Mouse (Mus musculus): Measurements from ENCODE around the gene Lnx1. TPM values are rescaled to one million over a fixed set of nuclear protein-coding genes. Genes with fewer than 3 reads are reported as not detected.

Lnx1 gene
- total RNA-seq (2014; rRNA removed): 32.0 and 35.5 TPM in 2 replicates
- 17.8 and 19.1 TPM in 2 replicates for polyA plus RNA-seq (2015; fragmentation: Nextera tagmentation; extraction: Ambion mirVana)

DNA sequence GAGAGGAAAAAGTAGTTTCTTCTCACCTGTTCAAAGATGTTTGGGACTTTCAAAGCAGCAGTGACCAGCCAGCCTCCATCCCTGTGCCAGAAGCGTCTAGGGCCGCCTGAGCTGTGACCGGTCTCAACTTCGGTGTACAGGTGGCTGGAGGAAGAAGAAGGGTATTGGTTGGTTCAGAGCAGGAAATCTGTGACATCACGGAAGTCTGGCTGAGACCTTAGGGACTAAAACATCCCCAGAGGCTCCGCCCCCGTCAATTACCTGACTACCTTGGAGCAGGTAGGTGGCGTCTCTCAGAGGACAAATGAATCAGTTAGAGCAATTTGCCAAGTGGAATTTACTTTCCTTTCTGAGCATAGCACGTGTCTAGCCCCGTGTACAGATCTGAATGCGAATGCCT lies at the start of gene Lnx1:
Lnx1 (minus strand) TSS at position 147 of the 400 bp plus-strand sequence.
- H3K4me2 ChIP-seq (ENCODE audit: low read depth, low read length): peak within 1 kb of the TSS; percentile 58; the same call in 1 of the 2 replicates
- no peak for ATAC-seq
- no peak within 1 kb of the TSS for H3K27ac ChIP-seq
- H3K9me3 ChIP-seq (ENCODE audit: low read length): no peaks in the 10 kb centered on the region
- H3K4me3 ChIP-seq (ENCODE audit: low read length): no peak within 1 kb of the TSS
- no peaks in the 10 kb centered on the region for H3K27me3 ChIP-seq (ENCODE audit: insufficient read depth, low read length)
- DNase-seq (ENCODE audit: low spot score): no peak
- no peak for TF ChIP-seq CTCF (IDR thresholded peaks at IDR 0.05; ENCODE audit: low read depth)
- H3K4me1 ChIP-seq (ENCODE audit: insufficient read depth, low read length): 0 out of 2 replicates have a peak, but pooled peaks cover 6% of the 10 kb centered on the region
- 67% methylated on average over 11 of the region's 11 CpGs for WGBS
- H3K36me3 ChIP-seq (ENCODE audit: insufficient read depth, low read length): no peaks in the 10 kb centered on the region
- no peak within 1 kb of the TSS for H3K9ac ChIP-seq (replicated peaks; ENCODE audit: low read length)

DNA sequence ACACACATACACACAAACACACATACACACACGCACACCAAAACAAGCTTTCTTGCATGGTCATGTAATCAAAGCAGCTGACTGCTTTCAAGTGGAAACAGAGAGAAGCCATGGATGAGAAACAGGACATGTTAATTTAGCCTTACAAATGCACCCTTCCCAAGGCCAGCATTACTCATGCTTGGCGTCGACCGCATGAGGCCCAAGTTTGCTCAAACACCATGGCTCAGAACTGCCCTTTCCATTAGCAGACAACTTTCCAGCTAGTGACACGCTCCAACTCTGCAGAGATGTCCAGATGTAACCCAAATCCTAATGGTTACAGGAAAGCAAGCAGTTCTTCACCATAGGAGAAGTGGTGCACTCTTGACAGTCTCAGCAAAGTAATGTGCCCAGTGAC lies 47.8 kb upstream of the Lnx1 start:
- no peak overlapping the region for H3K4me3 ChIP-seq (ENCODE audit: low read length)
- H3K36me3 ChIP-seq (ENCODE audit: insufficient read depth, low read length): no peaks in the 10 kb centered on the region
- no peak for ATAC-seq
- no peak overlapping the region for H3K27ac ChIP-seq
- TF ChIP-seq CTCF (IDR thresholded peaks at IDR 0.05; ENCODE audit: low read depth): no peak
- WGBS: 92% methylated on average over 5 of the region's 5 CpGs
- H3K9ac ChIP-seq (replicated peaks; ENCODE audit: low read length): no peak overlapping the region
- no peak overlapping the region for H3K4me2 ChIP-seq (ENCODE audit: low read depth, low read length)
- H3K27me3 ChIP-seq (ENCODE audit: insufficient read depth, low read length): no peaks in the 10 kb centered on the region
- no peak for DNase-seq (ENCODE audit: low spot score)
- H3K9me3 ChIP-seq (ENCODE audit: low read length): no peaks in the 10 kb centered on the region
- H3K4me1 ChIP-seq (ENCODE audit: insufficient read depth, low read length): no peaks in the 10 kb centered on the region

DNA sequence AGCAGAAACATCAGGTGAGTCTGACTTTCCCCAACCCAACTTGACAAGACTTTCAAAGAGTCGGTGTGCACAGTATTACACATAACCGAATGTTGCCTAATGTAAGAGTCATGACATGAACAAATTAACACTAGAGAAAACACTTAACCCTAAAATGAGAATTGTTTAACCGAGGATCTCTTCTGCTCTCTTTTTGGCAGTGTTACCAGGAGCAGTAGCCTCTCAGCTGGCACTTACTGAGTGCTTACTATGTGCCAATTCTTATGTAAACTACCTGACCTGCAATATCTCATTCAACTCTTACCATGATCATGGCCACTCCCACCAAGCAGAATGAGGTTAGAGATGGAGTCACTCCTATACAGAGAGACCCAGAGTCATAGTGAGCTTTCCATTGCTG lies 44.8 kb upstream of the Lnx1 start:
- DNase-seq (ENCODE audit: low spot score) (no peak), ATAC-seq (no peak)
- no peak overlapping the region for H3K4me3 ChIP-seq (ENCODE audit: low read length)
- TF ChIP-seq CTCF (IDR thresholded peaks at IDR 0.05; ENCODE audit: low read depth): no peak
- H3K27me3 ChIP-seq (ENCODE audit: insufficient read depth, low read length): no peaks in the 10 kb centered on the region
- no peaks in the 10 kb centered on the region for H3K4me1 ChIP-seq (ENCODE audit: insufficient read depth, low read length)
- no peaks in the 10 kb centered on the region for H3K36me3 ChIP-seq (ENCODE audit: insufficient read depth, low read length)
- no peaks in the 10 kb centered on the region for H3K9me3 ChIP-seq (ENCODE audit: low read length)
- no peak overlapping the region for H3K4me2 ChIP-seq (ENCODE audit: low read depth, low read length)
- H3K27ac ChIP-seq: no peak overlapping the region
- H3K9ac ChIP-seq (replicated peaks; ENCODE audit: low read length): no peak overlapping the region
- WGBS: 87% methylated on average over 3 of the region's 3 CpGs

DNA sequence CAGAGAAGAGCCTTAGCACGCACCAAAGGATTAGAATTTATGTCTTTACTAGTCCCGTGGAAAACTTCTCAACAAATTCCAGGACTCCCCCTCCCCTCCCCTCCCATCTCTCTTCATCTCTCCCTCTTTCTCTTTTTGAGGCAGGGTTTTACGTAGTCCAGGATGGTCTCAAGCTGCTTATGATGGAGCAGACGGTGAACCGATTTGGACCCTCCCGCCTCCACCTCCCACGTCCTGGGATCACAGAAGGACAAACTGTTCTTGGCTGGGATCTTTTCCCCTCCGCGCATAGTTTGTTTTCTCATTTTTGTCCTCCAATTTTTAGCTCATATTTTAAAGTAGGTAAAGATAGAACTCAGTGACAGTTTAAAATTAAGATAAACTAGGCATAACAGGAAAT lies 38.2 kb upstream of the Lnx1 start:
- H3K27ac ChIP-seq: no peak overlapping the region
- H3K9ac ChIP-seq (replicated peaks; ENCODE audit: low read length): no peak overlapping the region
- H3K4me1 ChIP-seq (ENCODE audit: insufficient read depth, low read length): no peaks in the 10 kb centered on the region; the same call in 1 of the 2 replicates
- 91% methylated on average over 9 of the region's 9 CpGs for WGBS
- no peak overlapping the region for H3K4me3 ChIP-seq (ENCODE audit: low read length)
- ATAC-seq: no peak
- no peak overlapping the region for H3K4me2 ChIP-seq (ENCODE audit: low read depth, low read length)
- no peaks in the 10 kb centered on the region for H3K36me3 ChIP-seq (ENCODE audit: insufficient read depth, low read length)
- no peaks in the 10 kb centered on the region for H3K27me3 ChIP-seq (ENCODE audit: insufficient read depth, low read length)
- H3K9me3 ChIP-seq (ENCODE audit: low read length): no peaks in the 10 kb centered on the region
- no peak for TF ChIP-seq CTCF (IDR thresholded peaks at IDR 0.05; ENCODE audit: low read depth)
- no peak for DNase-seq (ENCODE audit: low spot score)

DNA sequence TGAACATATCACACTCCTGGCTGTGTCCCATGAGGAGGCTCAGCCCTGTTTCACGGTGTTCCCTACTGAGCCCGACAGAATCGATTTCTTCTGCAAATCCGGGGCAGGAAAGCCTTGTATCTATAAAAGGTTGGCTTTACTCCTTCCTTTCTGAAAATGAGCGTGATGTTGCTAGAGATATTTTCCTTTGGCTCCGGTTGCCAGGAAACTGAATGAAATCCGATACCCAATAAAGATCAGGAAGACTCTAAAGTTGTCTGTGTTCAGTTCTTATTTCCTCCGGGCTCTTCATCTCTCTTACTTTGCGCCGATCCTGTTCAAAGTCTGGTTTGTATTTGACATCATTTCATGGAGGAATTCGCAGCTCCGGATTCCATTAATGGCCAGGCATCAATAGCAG lies 36.7 kb upstream of the Lnx1 start:
- no peak for TF ChIP-seq CTCF (IDR thresholded peaks at IDR 0.05; ENCODE audit: low read depth)
- 0 out of 2 replicates have a peak overlapping the region, but pooled peaks have one; percentile 2 for H3K4me2 ChIP-seq (ENCODE audit: low read depth, low read length)
- DNase-seq (ENCODE audit: low spot score) (peak; percentile 10), ATAC-seq (no peak)
- H3K36me3 ChIP-seq (ENCODE audit: insufficient read depth, low read length): no peaks in the 10 kb centered on the region
- H3K27ac ChIP-seq: no peak overlapping the region
- no peaks in the 10 kb centered on the region for H3K27me3 ChIP-seq (ENCODE audit: insufficient read depth, low read length)
- H3K9me3 ChIP-seq (ENCODE audit: low read length): no peaks in the 10 kb centered on the region
- WGBS: 51% methylated on average over 12 of the region's 12 CpGs
- no peaks in the 10 kb centered on the region; the same call in 1 of the 2 replicates for H3K4me1 ChIP-seq (ENCODE audit: insufficient read depth, low read length)
- no peak overlapping the region for H3K9ac ChIP-seq (replicated peaks; ENCODE audit: low read length)
- no peak overlapping the region for H3K4me3 ChIP-seq (ENCODE audit: low read length)

DNA sequence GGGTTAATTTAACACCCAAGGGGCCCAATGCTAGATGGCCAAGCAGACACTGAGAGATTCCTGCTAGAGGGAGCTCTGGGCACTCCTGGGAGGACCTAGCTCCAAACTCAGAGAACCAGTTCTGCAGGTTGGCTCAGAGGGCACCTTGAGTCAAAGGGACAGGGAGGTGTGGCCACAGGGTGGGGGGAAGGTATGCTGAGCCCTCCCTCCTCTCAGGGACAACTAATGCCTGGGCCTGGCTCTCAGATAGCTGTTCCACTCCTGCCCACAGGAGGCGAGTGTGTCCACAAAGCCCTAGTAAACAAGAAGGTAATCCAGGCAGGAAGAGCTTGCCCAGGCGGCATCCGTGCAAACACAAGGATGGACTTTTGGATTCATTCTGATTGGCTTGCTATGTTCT lies 35.6 kb upstream of the Lnx1 start:
- H3K4me3 ChIP-seq (ENCODE audit: low read length): no peak overlapping the region
- DNase-seq (ENCODE audit: low spot score): no peak
- H3K4me1 ChIP-seq (ENCODE audit: insufficient read depth, low read length): peaks cover 3% of the 10 kb centered on the region; the same call in 1 of the 2 replicates
- no peak overlapping the region for H3K9ac ChIP-seq (replicated peaks; ENCODE audit: low read length)
- H3K27ac ChIP-seq: no peak overlapping the region
- H3K9me3 ChIP-seq (ENCODE audit: low read length): no peaks in the 10 kb centered on the region
- TF ChIP-seq CTCF (IDR thresholded peaks at IDR 0.05; ENCODE audit: low read depth): no peak
- 74% methylated on average over 3 of the region's 3 CpGs for WGBS
- no peak overlapping the region for H3K4me2 ChIP-seq (ENCODE audit: low read depth, low read length)
- no peak for ATAC-seq
- H3K27me3 ChIP-seq (ENCODE audit: insufficient read depth, low read length): no peaks in the 10 kb centered on the region
- H3K36me3 ChIP-seq (ENCODE audit: insufficient read depth, low read length): no peaks in the 10 kb centered on the region

DNA sequence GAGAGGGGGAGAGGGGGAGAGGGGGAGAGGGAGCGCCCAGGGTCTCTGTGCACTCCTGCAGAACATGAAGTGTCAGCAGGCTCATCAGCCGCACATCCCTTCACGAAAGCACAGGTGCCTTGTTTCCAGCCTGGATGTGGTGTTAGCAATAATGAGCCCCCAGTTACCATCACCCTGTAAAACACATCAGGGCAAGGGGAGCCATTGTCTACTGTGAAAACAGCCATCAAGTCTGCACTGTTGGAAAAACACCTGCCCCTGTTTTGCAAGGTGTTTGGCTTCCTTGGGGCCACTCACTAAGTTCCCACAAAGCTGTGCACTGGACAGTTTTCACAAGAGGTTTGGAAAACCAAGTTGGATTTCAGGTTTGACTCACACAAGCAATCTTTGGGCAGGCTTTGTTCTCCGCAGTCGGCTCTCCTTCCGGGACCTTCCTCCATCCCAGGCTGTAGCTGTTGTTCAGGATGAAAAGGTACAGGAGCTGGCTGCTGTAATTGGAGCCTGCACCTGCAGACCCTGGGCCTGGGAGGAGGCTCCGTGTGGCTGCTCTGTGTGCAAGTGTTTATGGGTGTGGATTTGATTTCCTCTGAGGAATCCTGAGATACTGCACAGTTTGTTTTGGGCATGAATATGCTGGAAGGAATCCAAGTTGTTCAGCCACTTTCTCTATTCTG lies 31.3 kb upstream of the Lnx1 start:
- Histone ChIP-seq H3K4me1 (ENCODE audit: insufficient read depth, low read length) (0 out of 2 replicates have a peak, but pooled peaks cover 3% of the 10 kb centered on the region), H3K36me3 (ENCODE audit: insufficient read depth, low read length) (no peaks in the 10 kb centered on the region), H3K27me3 (ENCODE audit: insufficient read depth, low read length) (no peaks in the 10 kb centered on the region), H3K4me2 (ENCODE audit: low read depth, low read length) (no peak overlapping the region), H3K9me3 (ENCODE audit: low read length) (no peaks in the 10 kb centered on the region), H3K9ac (replicated peaks; ENCODE audit: low read length) (no peak overlapping the region), H3K27ac (no peak overlapping the region), H3K4me3 (ENCODE audit: low read length) (no peak overlapping the region)
- 51% methylated on average over 7 of the region's 7 CpGs for WGBS
- ATAC-seq: no peak
- no peak for DNase-seq (ENCODE audit: low spot score)
- no peak for TF ChIP-seq CTCF (IDR thresholded peaks at IDR 0.05; ENCODE audit: low read depth)
